ENCODE assay signal across 8 mouse cellular contexts in genomic region chr17:36315041-36315688, GRCm38 (mm10). TPM values are rescaled to one million over a fixed set of nuclear protein-coding genes. Genes with fewer than 3 reads are reported as not detected.
DNase-seq lines count a peak whose midpoint lies in the region; ATAC-seq and TF ChIP-seq lines count a peak whose summit lies in the region.

No protein-coding gene starts in this region.

- peak overlapping the region; percentile 57 for H3K27ac ChIP-seq in gastrocnemius, adult 2 months
- peak overlapping the region; percentile 79 for H3K27ac ChIP-seq in heart, embryonic 10.5 days
- H3K27ac ChIP-seq in limb, embryonic 11.5 days (replicated peaks; ENCODE audit: low read depth, low read length), result no peak overlapping the region
- peak overlapping the region; percentile 12; the same call in 1 of the 2 replicates for H3K27ac ChIP-seq in midbrain, embryonic 11.5 days (ENCODE audit: low read depth, low read length)

- H3K4me2 ChIP-seq in limb, embryonic 11.5 days (ENCODE audit: low read depth, severe bottlenecking), result peak overlapping the region; percentile 82
- H3K4me2 ChIP-seq in midbrain, embryonic 11.5 days, result peak overlapping the region; percentile 57

- intact Hi-C loops in gastrocnemius, adult 2 months (cut with DNase I), result no loop called here

- no peaks in the 10 kb centered on the region for H3K9me3 ChIP-seq in heart, embryonic 10.5 days
- no peaks in the 10 kb centered on the region for H3K9me3 ChIP-seq in limb, embryonic 11.5 days (ENCODE audit: control insufficient read depth, low read length)
- H3K9me3 ChIP-seq in midbrain, embryonic 11.5 days (ENCODE audit: control insufficient read depth, low read length), result no peaks in the 10 kb centered on the region

- TF ChIP-seq CTCF in gastrocnemius, adult 2 months (IDR thresholded peaks at IDR 0.05), result no peak

- ATAC-seq in limb, embryonic 11.5 days (ENCODE audit: insufficient number of reproducible peaks, low FRiP score, low TSS enrichment, low read depth), result peak; percentile 57; the same call in 1 of the 2 replicates
- peak; percentile 87 for ATAC-seq in midbrain, embryonic 11.5 days (ENCODE audit: low FRiP score)

- peak overlapping the region; percentile 36 for H3K9ac ChIP-seq in limb, embryonic 11.5 days (ENCODE audit: low read length)
- peak overlapping the region; percentile 66 for H3K9ac ChIP-seq in midbrain, embryonic 11.5 days (ENCODE audit: low read length)

- no peaks in the 10 kb centered on the region for H3K27me3 ChIP-seq in heart, embryonic 10.5 days (ENCODE audit: insufficient read depth, poor library complexity, severe bottlenecking)
- no peaks in the 10 kb centered on the region for H3K27me3 ChIP-seq in limb, embryonic 11.5 days (ENCODE audit: control insufficient read depth, insufficient read depth, low read length)
- no peaks in the 10 kb centered on the region for H3K27me3 ChIP-seq in midbrain, embryonic 11.5 days (ENCODE audit: control insufficient read depth, insufficient read depth, low read length)

- WGBS in heart, embryonic 10.5 days, result 0% methylated on average over 19 of the region's 19 CpGs
- WGBS in limb, embryonic 11.5 days, result under 1% methylated on average over 19 of the region's 19 CpGs
- WGBS in midbrain, embryonic 11.5 days, result under 1% methylated on average over 19 of the region's 19 CpGs

- no peaks in the 10 kb centered on the region for H3K36me3 ChIP-seq in heart, embryonic 10.5 days
- H3K36me3 ChIP-seq in limb, embryonic 11.5 days (ENCODE audit: control insufficient read depth, insufficient read depth, low read length), result no peaks in the 10 kb centered on the region
- H3K36me3 ChIP-seq in midbrain, embryonic 11.5 days (ENCODE audit: control insufficient read depth, insufficient read depth, low read length), result no peaks in the 10 kb centered on the region

- peak overlapping the region; percentile 66 for H3K4me3 ChIP-seq in gastrocnemius, adult 2 months
- H3K4me3 ChIP-seq in heart, embryonic 10.5 days, result peak overlapping the region; percentile 72
- H3K4me3 ChIP-seq in limb, embryonic 11.5 days (ENCODE audit: low read depth, low read length), result peak overlapping the region; percentile 42
- H3K4me3 ChIP-seq in midbrain, embryonic 11.5 days (ENCODE audit: low read depth, low read length), result peak overlapping the region; percentile 44

- DNase-seq in gastrocnemius, adult 2 months, result peak; percentile 24
- no peak for DNase-seq in gastrocnemius, adult 8-10 months (ENCODE audit: low spot score in 2 of 2)
- peak; percentile 61 for DNase-seq in embryo, embryonic 11 days
- peak; percentile 81 for DNase-seq in heart, embryonic 10.5 days (ENCODE audit: low spot score)
- peak; percentile 46 for DNase-seq in kidney, adult 9 months
- peak; percentile 50 for DNase-seq in limb, embryonic 11.5 days (ENCODE audit: low spot score)
- peak; percentile 96 for DNase-seq in midbrain, embryonic 11.5 days (ENCODE audit: low spot score, missing footprints)
- peak; percentile 73 to 79 for DNase-seq in right cerebral cortex, postnatal 36 days (ENCODE audit: low spot score in 2 of 2)

- H3K4me1 ChIP-seq in heart, embryonic 10.5 days, result no peaks in the 10 kb centered on the region
- no peaks in the 10 kb centered on the region for H3K4me1 ChIP-seq in limb, embryonic 11.5 days (ENCODE audit: control insufficient read depth, insufficient read depth, low read length)
- 0 out of 2 replicates have a peak, but pooled peaks cover 2% of the 10 kb centered on the region for H3K4me1 ChIP-seq in midbrain, embryonic 11.5 days (ENCODE audit: control insufficient read depth, insufficient read depth, low read length)

RNA-seq across cellular contexts. Expression of gene H2-M10.1, which starts 10.8 kb away (rescaled TPM):
- total RNA-seq in gastrocnemius, adult 2 months (2021), result not detected
- total RNA-seq in gastrocnemius, adult 8-10 months (2022), result not detected
- polyA plus RNA-seq in heart, embryonic 10.5 days (2016; fragmentation: Nextera tagmentation; extraction: Ambion mirVana), result not detected in 2 replicates
- polyA plus RNA-seq in limb, embryonic 11.5 days (2014; fragmentation: Nextera tagmentation; extraction: Ambion mirVana), result not detected in 2 replicates
- not detected in 2 replicates for polyA plus RNA-seq in midbrain, embryonic 11.5 days (2014; fragmentation: Nextera tagmentation; extraction: Ambion mirVana)

RNA-seq across cellular contexts. Expression of gene H2-M10.2, which starts 28.9 kb away (rescaled TPM):
- not detected for total RNA-seq in gastrocnemius, adult 2 months (2021)
- total RNA-seq in gastrocnemius, adult 8-10 months (2022), result not detected
- not detected in 2 replicates for polyA plus RNA-seq in heart, embryonic 10.5 days (2016; fragmentation: Nextera tagmentation; extraction: Ambion mirVana)
- 0.13 and 0.17 TPM in 2 replicates for polyA plus RNA-seq in limb, embryonic 11.5 days (2014; fragmentation: Nextera tagmentation; extraction: Ambion mirVana)
- 0.19 TPM in 1 of 2 replicates, not detected in the other for polyA plus RNA-seq in midbrain, embryonic 11.5 days (2014; fragmentation: Nextera tagmentation; extraction: Ambion mirVana)

RNA-seq across cellular contexts. Expression of gene Trim39, which starts 43.1 kb away (rescaled TPM):
- 1 to 10 TPM; 7.3 to 7.4 TPM for total RNA-seq in gastrocnemius, adult 2 months (2021)
- 1 to 10 TPM; 5.5 to 9.7 (median 7.5) TPM for total RNA-seq in gastrocnemius, adult 8-10 months (2022)
- polyA plus RNA-seq in heart, embryonic 10.5 days (2016; fragmentation: Nextera tagmentation; extraction: Ambion mirVana), result 11.7 and 13.7 TPM in 2 replicates
- 17.9 and 22.2 TPM in 2 replicates for polyA plus RNA-seq in limb, embryonic 11.5 days (2014; fragmentation: Nextera tagmentation; extraction: Ambion mirVana)
- polyA plus RNA-seq in midbrain, embryonic 11.5 days (2014; fragmentation: Nextera tagmentation; extraction: Ambion mirVana), result 17.4 and 17.6 TPM in 2 replicates

RNA-seq across cellular contexts. Expression of gene H2-M10.3, which starts 53.1 kb away (rescaled TPM):
- total RNA-seq in gastrocnemius, adult 2 months (2021), result not detected
- not detected for total RNA-seq in gastrocnemius, adult 8-10 months (2022)
- not detected in 2 replicates for polyA plus RNA-seq in heart, embryonic 10.5 days (2016; fragmentation: Nextera tagmentation; extraction: Ambion mirVana)
- polyA plus RNA-seq in limb, embryonic 11.5 days (2014; fragmentation: Nextera tagmentation; extraction: Ambion mirVana), result not detected in 2 replicates
- not detected in 2 replicates for polyA plus RNA-seq in midbrain, embryonic 11.5 days (2014; fragmentation: Nextera tagmentation; extraction: Ambion mirVana)

RNA-seq across cellular contexts. Expression of gene Rpp21, which starts 57.3 kb away (rescaled TPM):
- total RNA-seq in gastrocnemius, adult 2 months (2021), result 10 to 100 TPM; 36.5 to 41.1 TPM
- 10 to 100 TPM; 31.1 to 42.0 (median 33.5) TPM for total RNA-seq in gastrocnemius, adult 8-10 months (2022)
- polyA plus RNA-seq in heart, embryonic 10.5 days (2016; fragmentation: Nextera tagmentation; extraction: Ambion mirVana), result 106 and 108 TPM in 2 replicates
- polyA plus RNA-seq in limb, embryonic 11.5 days (2014; fragmentation: Nextera tagmentation; extraction: Ambion mirVana), result 80.9 and 85.7 TPM in 2 replicates
- polyA plus RNA-seq in midbrain, embryonic 11.5 days (2014; fragmentation: Nextera tagmentation; extraction: Ambion mirVana), result 80.7 and 83.2 TPM in 2 replicates

Comparison
In these comparisons a context has a peak if more than half of its experiments do, and no peak if none do; other contexts are left out.
1. DNase-seq: peak in gastrocnemius, adult 2 months (single experiment), embryo, embryonic 11 days (single experiment), heart, embryonic 10.5 days (single experiment), kidney, adult 9 months (single experiment), limb, embryonic 11.5 days (single experiment), midbrain, embryonic 11.5 days (single experiment) and right cerebral cortex, postnatal 36 days (2 of 2); none in gastrocnemius, adult 8-10 months (0 of 2).
2. Peak in every context shown above with its lines, with median percentiles within 50 percentile points of each other: H3K4me3 ChIP-seq.